Mouse (Mus musculus) brain, embryonic 14.5 days (tissue): Measurements from ENCODE around the gene Colec11.

Experiments used
- CTCF ChIP-seq: fragments of 200-500 bp; IDR thresholded peaks from 2 replicates; pipeline ENCODE4 v1.5.1; 2012; ENCODE audit warnings: inconsistent platforms, mild to moderate bottlenecking, moderate library complexity, borderline replicate concordance; ENCODE audit not compliant: insufficient read depth, insufficient read length; ENCODE audit errors: extremely low read depth
- POLR2A ChIP-seq: fragments of 200-500 bp; IDR thresholded peaks from 2 replicates; pipeline ENCODE4 v1.6.1; 2012; ENCODE audit warnings: mild to moderate bottlenecking, inconsistent platforms, borderline replicate concordance; ENCODE audit not compliant: poor library complexity, insufficient read depth, insufficient read length, severe bottlenecking; ENCODE audit errors: extremely low read depth

GRCm38 (mm10) chr12:28603494-28603893 is 19.7 kb downstream of the Colec11 start:
- TF ChIP-seq CTCF (no peak), POLR2A (no peak)
